Mouse (Mus musculus): ENCODE results near the gene Gm47289. TPM values are rescaled to one million over a fixed set of nuclear protein-coding genes. Genes with fewer than 3 reads are reported as not detected.

Gm47289 gene
- total and polyA plus RNA-seq, 2 experiments, result not detected

DNA sequence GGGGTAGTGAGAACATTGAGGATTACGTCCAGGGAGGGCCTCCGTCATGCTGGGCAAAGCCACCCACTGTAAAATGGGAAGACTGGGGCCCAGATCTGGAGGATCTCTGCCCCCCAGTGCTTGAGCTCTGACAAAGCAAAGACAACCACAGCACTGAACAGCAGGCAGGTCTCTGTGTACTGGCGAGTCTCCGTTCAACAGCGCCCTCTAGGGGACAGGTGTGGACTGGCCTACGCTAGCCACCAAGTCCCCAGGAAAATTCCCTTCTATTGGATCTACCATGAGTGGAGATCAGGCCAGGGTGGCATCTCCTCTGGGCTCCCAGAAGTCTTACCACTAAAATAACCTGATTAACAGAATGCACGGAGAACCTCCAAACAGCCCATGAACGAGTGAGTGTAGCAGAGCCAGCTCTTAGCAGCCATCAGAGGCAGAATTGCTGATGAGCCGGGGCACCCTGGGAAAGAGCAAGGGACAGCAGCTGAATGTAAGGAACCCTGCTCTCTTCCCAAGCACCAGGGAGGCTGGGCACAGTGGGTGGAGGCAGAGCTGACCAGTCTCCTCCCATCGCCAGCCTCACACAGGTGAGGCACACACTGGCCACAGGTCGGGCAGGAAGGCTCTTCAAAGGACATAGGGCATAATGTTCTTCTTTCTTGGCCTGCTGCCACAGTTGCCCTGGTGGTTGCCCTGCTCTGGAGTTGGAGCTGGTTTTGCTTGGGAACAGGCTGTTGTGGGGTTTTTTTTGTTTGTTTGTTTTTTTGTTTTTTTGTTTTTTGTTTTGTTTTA is 33.4 kb downstream of the Gm47289 start:
- no peaks in the 10 kb centered on the region for H3K36me3 ChIP-seq (ENCODE audit: control insufficient read depth, insufficient read depth, low read length)
- WGBS, result 19% methylated on average over 11 of the region's 11 CpGs
- TF ChIP-seq CTCF (IDR thresholded peaks at IDR 0.05; ENCODE audit: low read depth, low read length) (peak; percentile 97), POLR2A (IDR thresholded peaks at IDR 0.05; ENCODE audit: extremely low read depth, insufficient read depth, low read length) (no peak)
- no peaks in the 10 kb centered on the region for H3K27me3 ChIP-seq (ENCODE audit: control insufficient read depth, insufficient read depth, low read length)
- H3K9ac ChIP-seq (ENCODE audit: low read depth, low read length), result no peak overlapping the region
- no peak overlapping the region for H3K27ac ChIP-seq (replicated peaks; ENCODE audit: insufficient read depth, low read depth, low read length)
- no peak overlapping the region for H3K4me3 ChIP-seq (ENCODE audit: insufficient read depth, low read depth, low read length)
- H3K4me1 ChIP-seq (ENCODE audit: control insufficient read depth, insufficient read depth, low read length), result no peaks in the 10 kb centered on the region
- peak; percentile 75 for DNase-seq (ENCODE audit: extremely low read depth, low read depth, low spot score)
- H3K79me2 ChIP-seq (ENCODE audit: control insufficient read depth, insufficient read depth, low read length), result no peaks in the 10 kb centered on the region

DNA sequence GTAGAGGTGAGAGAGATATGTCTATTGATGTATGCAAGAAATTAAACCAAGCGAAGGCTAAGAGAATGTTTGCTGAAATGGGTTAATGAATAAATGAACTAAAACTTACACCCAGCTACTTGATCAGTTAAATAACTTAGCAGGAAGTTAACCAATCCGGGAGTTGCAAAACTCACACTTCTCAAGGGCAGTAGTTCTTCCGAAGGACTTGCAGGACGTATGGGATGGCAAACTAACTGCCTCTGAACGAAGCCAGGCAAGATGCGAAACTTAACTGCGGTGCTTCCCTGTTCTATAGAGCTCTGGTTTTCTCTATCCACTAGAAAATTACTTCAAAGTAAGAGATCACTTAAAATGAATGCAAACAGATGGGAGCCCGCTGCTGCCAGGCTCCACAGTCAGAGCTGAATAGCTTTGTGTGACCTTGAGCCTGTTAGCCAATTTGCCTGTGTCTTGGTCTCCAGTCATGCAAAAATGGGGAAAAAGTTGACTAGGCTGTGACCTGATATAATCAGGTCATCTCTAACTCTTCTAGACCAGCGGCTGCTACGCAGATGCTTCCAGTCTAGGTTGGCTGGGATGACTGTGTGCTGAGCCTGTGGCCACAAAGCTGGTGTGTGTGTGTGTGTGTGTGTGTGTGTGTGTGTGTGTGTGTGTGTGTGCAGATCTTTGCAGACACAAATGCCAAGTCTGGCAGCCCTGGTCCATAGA is 40.3 kb downstream of the Gm47289 start:
- Histone ChIP-seq H3K4me3 (ENCODE audit: insufficient read depth, low read depth, low read length) (no peak overlapping the region), H3K9ac (ENCODE audit: low read depth, low read length) (no peak overlapping the region), H3K4me1 (ENCODE audit: control insufficient read depth, insufficient read depth, low read length) (peaks cover 6% of the 10 kb centered on the region; the same call in 1 of the 2 replicates), H3K27ac (replicated peaks; ENCODE audit: insufficient read depth, low read depth, low read length) (no peak overlapping the region), H3K79me2 (ENCODE audit: control insufficient read depth, insufficient read depth, low read length) (no peaks in the 10 kb centered on the region), H3K27me3 (ENCODE audit: control insufficient read depth, insufficient read depth, low read length) (no peaks in the 10 kb centered on the region), H3K36me3 (ENCODE audit: control insufficient read depth, insufficient read depth, low read length) (no peaks in the 10 kb centered on the region)
- TF ChIP-seq POLR2A (IDR thresholded peaks at IDR 0.05; ENCODE audit: extremely low read depth, insufficient read depth, low read length) (no peak), CTCF (IDR thresholded peaks at IDR 0.05; ENCODE audit: low read depth, low read length) (no peak)
- peak; percentile 67 for DNase-seq (ENCODE audit: extremely low read depth, low read depth, low spot score)
- 35% methylated on average over 10 of the region's 10 CpGs for WGBS

DNA sequence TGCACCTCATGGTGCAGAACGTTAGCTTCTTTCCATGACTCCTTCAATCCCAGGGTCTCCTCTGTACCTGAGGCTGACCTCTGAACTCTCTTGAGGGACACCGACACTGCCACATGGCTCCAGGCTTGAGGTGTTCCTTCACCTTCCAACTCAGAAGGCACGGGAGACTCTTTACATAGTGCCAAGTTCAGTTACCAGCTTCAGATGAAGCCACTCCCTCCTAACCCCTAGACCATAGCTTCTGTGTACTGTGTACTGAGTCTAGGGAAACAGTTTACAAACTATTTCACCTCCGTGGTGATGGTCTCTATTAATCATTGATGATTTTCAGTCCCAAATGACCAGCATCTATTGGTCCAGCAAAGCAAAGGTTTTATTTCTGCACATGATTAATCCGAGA is 42.7 kb downstream of the Gm47289 start:
- H3K4me1 ChIP-seq (ENCODE audit: control insufficient read depth, insufficient read depth, low read length), result peaks cover 6% of the 10 kb centered on the region; the same call in 1 of the 2 replicates
- no peaks in the 10 kb centered on the region for H3K79me2 ChIP-seq (ENCODE audit: control insufficient read depth, insufficient read depth, low read length)
- DNase-seq (ENCODE audit: extremely low read depth, low read depth, low spot score), result no peak
- no peak overlapping the region for H3K9ac ChIP-seq (ENCODE audit: low read depth, low read length)
- no peak overlapping the region for H3K4me3 ChIP-seq (ENCODE audit: insufficient read depth, low read depth, low read length)
- no peaks in the 10 kb centered on the region for H3K27me3 ChIP-seq (ENCODE audit: control insufficient read depth, insufficient read depth, low read length)
- WGBS, result 77% methylated on average over 5 of the region's 5 CpGs
- TF ChIP-seq POLR2A (IDR thresholded peaks at IDR 0.05; ENCODE audit: extremely low read depth, insufficient read depth, low read length) (no peak), CTCF (IDR thresholded peaks at IDR 0.05; ENCODE audit: low read depth, low read length) (no peak)
- no peaks in the 10 kb centered on the region for H3K36me3 ChIP-seq (ENCODE audit: control insufficient read depth, insufficient read depth, low read length)
- H3K27ac ChIP-seq (replicated peaks; ENCODE audit: insufficient read depth, low read depth, low read length), result no peak overlapping the region

DNA sequence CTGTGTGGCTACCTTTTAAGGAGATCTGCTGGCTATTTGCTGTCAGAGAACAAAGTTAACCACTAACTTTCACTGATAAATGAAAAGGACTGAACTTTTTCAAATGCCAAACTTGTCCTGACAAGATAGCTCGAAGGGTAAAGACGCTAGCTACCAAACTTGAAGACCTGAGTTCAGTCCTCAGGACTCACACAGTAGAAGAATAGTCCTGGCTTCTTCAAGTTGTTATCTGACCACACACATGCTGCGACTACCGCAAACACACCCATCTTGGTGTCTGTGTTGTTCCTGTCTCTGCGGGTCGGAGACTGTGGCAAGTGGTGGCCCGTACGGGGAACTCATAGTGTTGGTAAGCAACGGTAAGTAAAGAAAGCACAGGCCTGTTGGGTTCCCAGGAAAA is 44.7 kb downstream of the Gm47289 start:
- H3K4me3 ChIP-seq (ENCODE audit: insufficient read depth, low read depth, low read length), result no peak overlapping the region
- no peak for DNase-seq (ENCODE audit: extremely low read depth, low read depth, low spot score)
- no peak for TF ChIP-seq CTCF (IDR thresholded peaks at IDR 0.05; ENCODE audit: low read depth, low read length)
- TF ChIP-seq POLR2A (IDR thresholded peaks at IDR 0.05; ENCODE audit: extremely low read depth, insufficient read depth, low read length), result no peak

DNA sequence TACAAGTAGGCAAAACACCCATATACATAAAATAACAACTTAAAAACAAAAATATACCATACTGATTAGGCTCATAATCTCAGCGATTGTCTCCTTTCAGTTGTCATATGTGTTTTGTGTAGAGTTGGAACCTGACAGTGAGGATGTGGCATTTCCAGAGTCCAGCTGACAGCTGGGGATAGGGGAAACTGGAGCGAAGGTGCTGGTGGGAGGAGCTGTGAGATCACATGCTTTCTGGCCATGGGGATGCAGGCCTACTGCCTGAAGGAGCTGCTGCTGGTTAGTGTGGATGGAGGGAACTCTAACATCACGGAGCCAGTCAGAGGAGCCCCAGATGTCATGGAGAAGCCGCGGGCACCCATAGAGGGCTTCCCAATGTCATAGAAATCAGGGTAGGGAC is 46.8 kb downstream of the Gm47289 start:
- Histone ChIP-seq H3K79me2 (ENCODE audit: control insufficient read depth, insufficient read depth, low read length) (no peaks in the 10 kb centered on the region), H3K27ac (replicated peaks; ENCODE audit: insufficient read depth, low read depth, low read length) (no peak overlapping the region), H3K27me3 (ENCODE audit: control insufficient read depth, insufficient read depth, low read length) (no peaks in the 10 kb centered on the region), H3K36me3 (ENCODE audit: control insufficient read depth, insufficient read depth, low read length) (no peaks in the 10 kb centered on the region), H3K4me1 (ENCODE audit: control insufficient read depth, insufficient read depth, low read length) (no peaks in the 10 kb centered on the region), H3K4me3 (ENCODE audit: insufficient read depth, low read depth, low read length) (no peak overlapping the region), H3K9ac (ENCODE audit: low read depth, low read length) (no peak overlapping the region)
- TF ChIP-seq CTCF (IDR thresholded peaks at IDR 0.05; ENCODE audit: low read depth, low read length) (no peak), POLR2A (IDR thresholded peaks at IDR 0.05; ENCODE audit: extremely low read depth, insufficient read depth, low read length) (no peak)
- DNase-seq (ENCODE audit: extremely low read depth, low read depth, low spot score), result no peak
- 85% methylated on average over 5 of the region's 5 CpGs for WGBS

More for the DNA sequence above, 44.7 kb downstream of the Gm47289 start:
- Histone ChIP-seq H3K27me3 (ENCODE audit: control insufficient read depth, insufficient read depth, low read length) (no peaks in the 10 kb centered on the region), H3K27ac (replicated peaks; ENCODE audit: insufficient read depth, low read depth, low read length) (no peak overlapping the region), H3K79me2 (ENCODE audit: control insufficient read depth, insufficient read depth, low read length) (no peaks in the 10 kb centered on the region), H3K36me3 (ENCODE audit: control insufficient read depth, insufficient read depth, low read length) (no peaks in the 10 kb centered on the region), H3K9ac (ENCODE audit: low read depth, low read length) (no peak overlapping the region), H3K4me1 (ENCODE audit: control insufficient read depth, insufficient read depth, low read length) (peaks cover 5% of the 10 kb centered on the region; the same call in 1 of the 2 replicates)
- 97% methylated on average over 9 of the region's 9 CpGs for WGBS
